Mouse (Mus musculus) kidney, adult 2 months (tissue): ENCODE measurements around the gene Gfral. TPM values are rescaled to one million over a fixed set of nuclear protein-coding genes. Genes with fewer than 3 reads are reported as not detected.
"Not testable (repeated sequence)": the region's sequence is repeated elsewhere in the genome, so short reads cannot be mapped to it uniquely, and the experiment has no call there.

Source experiments
- DNase-seq: peaks from one replicate; pipeline ENCODE4 v3.0.0; 2021
- H3K27ac ChIP-seq: fragments of 200-500 bp; 2 replicates; pipeline ENCODE4 v1.5.1; 2012; ENCODE audit warnings: low read depth, low read length, control low read depth, inconsistent platforms; ENCODE audit not compliant: insufficient read depth
- H3K27me3 ChIP-seq: fragments of 200-500 bp; replicated peaks from 2 replicates; pipeline ENCODE4 v1.6.1; 2012; ENCODE audit warnings: mild to moderate bottlenecking, moderate library complexity, low read length, inconsistent platforms; ENCODE audit not compliant: control insufficient read depth, insufficient read depth
- H3K36me3 ChIP-seq: fragments of 200-500 bp; 2 replicates; pipeline ENCODE4 v1.6.1; 2012; ENCODE audit warnings: mild to moderate bottlenecking, moderate library complexity, low read length, inconsistent platforms; ENCODE audit not compliant: control insufficient read depth, insufficient read depth
- H3K4me1 ChIP-seq: fragments of 200-500 bp; 2 replicates; pipeline ENCODE4 v1.6.1; 2011; ENCODE audit warnings: low read length; ENCODE audit not compliant: control insufficient read depth, insufficient read depth
- H3K4me3 ChIP-seq: fragments of 200-500 bp; 2 replicates; pipeline ENCODE4 v1.5.1; 2011; ENCODE audit warnings: mild to moderate bottlenecking, low read depth, low read length, control low read depth; ENCODE audit not compliant: insufficient read depth
- CTCF ChIP-seq: fragments of 200-500 bp; conservative IDR thresholded peaks from 2 replicates; pipeline ENCODE4 v1.5.1; 2011; ENCODE audit warnings: low read depth, mild to moderate bottlenecking, control low read depth, low read length, moderate library complexity, mixed read lengths; ENCODE audit not compliant: insufficient read depth, insufficient read length
- POLR2A ChIP-seq: fragments of 200-500 bp; IDR thresholded peaks from one replicate; pipeline ENCODE4 v1.6.1; 2011; ENCODE audit warnings: low read depth, low read length, control low read depth
- WGBS: fragments of 180-500 bp; shearing (Covaris S2); methylation state at CpG from one replicate; pipeline ENCODE4 v1.1.7; 2018; 5-methylcytosine and 5-hydroxymethylcytosine counted together
- polyA plus RNA-seq: library from polyadenylated mRNA; depleted of rRNA; stranded (reverse); fragments of >200 nt; gene quantifications from 2 replicates; pipeline ENCODE4 v1.2.3, GENCODE M21; 2012; rRNA removed

Gfral gene
- polyA plus RNA-seq, 1 experiment: not detected

DNA sequence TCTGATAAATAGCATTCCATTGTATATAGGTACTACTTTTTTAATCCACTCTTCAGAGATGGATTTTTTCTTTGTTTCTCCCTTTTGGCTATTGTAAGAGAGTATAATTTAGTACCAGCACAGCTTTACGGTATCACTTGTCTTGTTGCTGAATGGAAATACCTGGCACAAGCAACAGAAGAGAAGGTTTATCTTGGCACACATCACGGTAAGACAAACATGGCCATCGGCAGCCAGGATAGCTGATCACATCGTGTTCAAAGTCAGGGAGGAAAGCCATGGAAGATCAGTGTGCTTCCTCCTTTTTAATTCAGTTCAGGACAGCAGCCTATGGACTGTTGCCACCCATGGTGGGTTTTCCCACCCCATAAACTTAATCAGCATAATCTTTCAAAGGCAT is 89.2 kb downstream of the Gfral start:
- 58% methylated on average over 4 of the region's 4 CpGs for WGBS

DNA sequence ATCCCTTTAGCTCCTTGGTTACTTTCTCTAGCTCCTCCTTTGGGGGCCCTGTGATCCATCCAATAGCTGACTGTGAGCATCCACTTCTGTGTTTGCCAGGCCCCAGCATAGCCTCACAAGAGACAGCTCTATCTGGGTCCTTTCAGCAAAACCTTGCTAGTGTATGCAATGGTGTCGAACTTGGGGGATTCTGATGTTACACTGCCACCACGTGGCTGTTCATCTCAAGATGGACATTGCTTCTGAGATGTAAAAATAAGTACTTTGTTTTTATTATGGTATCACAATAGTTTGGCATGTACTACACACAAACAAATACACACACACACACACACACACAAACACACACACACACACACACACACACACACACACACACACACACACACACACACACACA is 90.6 kb downstream of the Gfral start:
- not testable (repeated sequence) for H3K36me3 ChIP-seq, H3K27ac ChIP-seq, H3K4me1 ChIP-seq, H3K27me3 ChIP-seq, H3K4me3 ChIP-seq
- DNase-seq: peak; percentile 63
- 1% methylated on average over 2 of the region's 2 CpGs for whole genome bisulfite sequencing
- TF ChIP-seq CTCF: 0 out of 2 replicates have a peak, but pooled peaks have one; percentile 28

More for the DNA sequence above, 89.2 kb downstream of the Gfral start:
- H3K4me1 ChIP-seq: no peaks in the 10 kb centered on the region
- no peak overlapping the region for H3K27ac ChIP-seq
- no peak overlapping the region for H3K4me3 ChIP-seq
- H3K36me3 ChIP-seq: no peaks in the 10 kb centered on the region
- TF ChIP-seq POLR2A (no peak), CTCF (no peak)
- no peaks in the 10 kb centered on the region for H3K27me3 ChIP-seq
- no peak for DNase-seq

Other genes with a start within 250 kb of the Gfral start
- 0.58 and 1.2 TPM in 2 replicates for gene Hmgcll1, start 198.8 kb downstream of the Gfral start, polyA plus RNA-seq
- gene Hcrtr2, start 110.2 kb upstream of the Gfral start, polyA plus RNA-seq: 0.04 TPM in 1 of 2 replicates, not detected in the other